Mouse (Mus musculus): ENCODE measurements around the gene Rps18. TPM values are rescaled to one million over a fixed set of nuclear protein-coding genes. Genes with fewer than 3 reads are reported as not detected.
"Not testable (repeated sequence)": the region's sequence is repeated elsewhere in the genome, so short reads cannot be mapped to it uniquely, and the experiment has no call there.

The Rps18 gene
- 701 and 784 TPM in 2 replicates for polyA plus RNA-seq (2015; fragmentation: Nextera tagmentation; extraction: Ambion mirVana)

GRCm38 (mm10) chr17:33955555-33956214, at the start of gene Rps18, which contains the start of gene Vps52:
Gene Rps18 (minus strand): TSS chr17:33956001.
Gene Vps52 (plus strand): TSS chr17:33955812.
- WGBS, result under 1% methylated on average over 50 of the region's 50 CpGs
- peak within 1 kb of the TSS; percentile 86 for H3K4me2 ChIP-seq
- no peaks in the 10 kb centered on the region for H3K27me3 ChIP-seq
- ATAC-seq (ENCODE audit: low FRiP score, low read depth), result peak; percentile 89
- peak within 1 kb of the TSS; percentile 90 for H3K9ac ChIP-seq
- peak within 1 kb of the TSS; percentile 76 for H3K4me3 ChIP-seq
- no peaks in the 10 kb centered on the region for H3K9me3 ChIP-seq
- H3K27ac ChIP-seq (replicated peaks), result peak within 1 kb of the TSS; percentile 94
- H3K4me1 ChIP-seq (replicated peaks), result peaks cover 49% of the 10 kb centered on the region
- H3K36me3 ChIP-seq, result peaks cover 28% of the 10 kb centered on the region

- Histone ChIP-seq H3K9ac (no peak overlapping the region), H3K9me3 (no peaks in the 10 kb centered on the region), H3K4me3 (no peak overlapping the region), H3K27me3 (peaks cover 29% of the 10 kb centered on the region), H3K4me2 (no peak overlapping the region), H3K27ac (replicated peaks) (no peak overlapping the region), H3K4me1 (replicated peaks) (peaks cover 13% of the 10 kb centered on the region), H3K36me3 (no peaks in the 10 kb centered on the region)
- no peak for ATAC-seq (ENCODE audit: low FRiP score, low read depth)
- 3% methylated on average over 5 of the region's 5 CpGs for WGBS
Observed at GRCm38 (mm10) chr17:34003426-34003825, 47.6 kb upstream of the Rps18 start.

GRCm38 (mm10) chr17:34000796-34001195, 45.0 kb upstream of the Rps18 start:
- WGBS, result 54% methylated on average over 2 of the region's 2 CpGs
- H3K4me3 ChIP-seq; H3K4me2 ChIP-seq; H3K9me3 ChIP-seq; H3K27ac ChIP-seq (replicated peaks); H3K9ac ChIP-seq; H3K36me3 ChIP-seq; ATAC-seq (ENCODE audit: low FRiP score, low read depth): not testable (repeated sequence)
- Histone ChIP-seq H3K27me3 (peaks cover 29% of the 10 kb centered on the region), H3K4me1 (replicated peaks) (peaks cover 13% of the 10 kb centered on the region)

GRCm38 (mm10) chr17:34000150-34000537, 44.3 kb upstream of the Rps18 start, which contains the start of gene H2-K1:
Gene H2-K1 (minus strand): TSS chr17:34000347.
- under 1% methylated on average over 30 of the region's 30 CpGs for WGBS
- H3K27ac ChIP-seq (replicated peaks), result no peak within 1 kb of the TSS
- ATAC-seq (ENCODE audit: low FRiP score, low read depth), result peak; percentile 81; the same call in 1 of the 2 replicates

GRCm38 (mm10) chr17:33999341-34000149, 43.7 kb upstream of the Rps18 start:
- peak; percentile 30; the same call in 1 of the 2 replicates for ATAC-seq (ENCODE audit: low FRiP score, low read depth)
- Histone ChIP-seq H3K27ac (replicated peaks) (no peak overlapping the region), H3K9ac (peak overlapping the region; percentile 33), H3K27me3 (peaks cover 29% of the 10 kb centered on the region), H3K36me3 (no peaks in the 10 kb centered on the region), H3K4me1 (replicated peaks) (peaks cover 13% of the 10 kb centered on the region), H3K4me3 (peak overlapping the region; percentile 45), H3K9me3 (no peaks in the 10 kb centered on the region), H3K4me2 (peak overlapping the region; percentile 89)
- WGBS, result 2% methylated on average over 87 of the region's 87 CpGs

More at GRCm38 (mm10) chr17:34000150-34000537, 44.3 kb upstream of the Rps18 start, which contains the start of gene H2-K1:
- Histone ChIP-seq H3K9me3 (no peaks in the 10 kb centered on the region), H3K9ac (peak within 1 kb of the TSS; percentile 33), H3K4me3 (peak within 1 kb of the TSS; percentile 45), H3K27me3 (peaks cover 29% of the 10 kb centered on the region), H3K36me3 (no peaks in the 10 kb centered on the region), H3K4me2 (peak within 1 kb of the TSS; percentile 89), H3K4me1 (replicated peaks) (peaks cover 13% of the 10 kb centered on the region)

GRCm38 (mm10) chr17:33998697-33999096, 42.9 kb upstream of the Rps18 start:
- H3K9ac ChIP-seq; H3K9me3 ChIP-seq; H3K4me3 ChIP-seq; H3K4me2 ChIP-seq; H3K27ac ChIP-seq (replicated peaks); ATAC-seq (ENCODE audit: low FRiP score, low read depth); H3K36me3 ChIP-seq: not testable (repeated sequence)
- Histone ChIP-seq H3K27me3 (peaks cover 29% of the 10 kb centered on the region), H3K4me1 (replicated peaks) (peaks cover 13% of the 10 kb centered on the region)
- 67% methylated on average over 5 of the region's 5 CpGs for WGBS

GRCm38 (mm10) chr17:33997025-33997424, 41.2 kb upstream of the Rps18 start:
- not testable (repeated sequence) for H3K27ac ChIP-seq (replicated peaks); H3K36me3 ChIP-seq; H3K9ac ChIP-seq; ATAC-seq (ENCODE audit: low FRiP score, low read depth); H3K4me2 ChIP-seq; H3K4me3 ChIP-seq; H3K9me3 ChIP-seq
- 98% methylated on average over 2 of the region's 2 CpGs for WGBS
- peaks cover 13% of the 10 kb centered on the region for H3K4me1 ChIP-seq (replicated peaks)
- H3K27me3 ChIP-seq, result peaks cover 28% of the 10 kb centered on the region

- H3K4me1 ChIP-seq (replicated peaks), result peaks cover 13% of the 10 kb centered on the region
- no peak overlapping the region for H3K4me2 ChIP-seq
- no peaks in the 10 kb centered on the region for H3K9me3 ChIP-seq
- 70% methylated on average over 3 of the region's 3 CpGs for WGBS
- H3K36me3 ChIP-seq, result no peaks in the 10 kb centered on the region
- no peak overlapping the region for H3K27ac ChIP-seq (replicated peaks)
- no peak overlapping the region for H3K9ac ChIP-seq
- no peak overlapping the region for H3K4me3 ChIP-seq
- peaks cover 15% of the 10 kb centered on the region for H3K27me3 ChIP-seq
- ATAC-seq (ENCODE audit: low FRiP score, low read depth), result no peak
Observed at GRCm38 (mm10) chr17:33995651-33996050, 39.9 kb upstream of the Rps18 start.

GRCm38 (mm10) chr17:33994959-33995358, 39.2 kb upstream of the Rps18 start:
- H3K36me3 ChIP-seq, result no peaks in the 10 kb centered on the region
- no peak overlapping the region for H3K9ac ChIP-seq
- H3K27ac ChIP-seq (replicated peaks), result no peak overlapping the region
- WGBS, result 88% methylated on average over 8 of the region's 8 CpGs
- H3K4me3 ChIP-seq, result no peak overlapping the region
- H3K9me3 ChIP-seq, result no peaks in the 10 kb centered on the region
- H3K27me3 ChIP-seq, result peaks cover 11% of the 10 kb centered on the region; the same call in 1 of the 2 replicates
- no peak for ATAC-seq (ENCODE audit: low FRiP score, low read depth)
- no peak overlapping the region for H3K4me2 ChIP-seq
- peaks cover 9% of the 10 kb centered on the region for H3K4me1 ChIP-seq (replicated peaks)

GRCm38 (mm10) chr17:33991788-33992664, 36.2 kb upstream of the Rps18 start:
- no peaks in the 10 kb centered on the region for H3K9me3 ChIP-seq
- 0 out of 2 replicates have a peak overlapping the region, but pooled peaks have one; percentile 9 for H3K4me2 ChIP-seq
- 30% methylated on average over 10 of the region's 10 CpGs for WGBS
- no peak overlapping the region for H3K4me3 ChIP-seq
- H3K27ac ChIP-seq (replicated peaks), result no peak overlapping the region
- peak; percentile 48; the same call in 1 of the 2 replicates for ATAC-seq (ENCODE audit: low FRiP score, low read depth)
- H3K36me3 ChIP-seq, result no peaks in the 10 kb centered on the region
- no peaks in the 10 kb centered on the region for H3K27me3 ChIP-seq
- H3K9ac ChIP-seq, result 0 out of 2 replicates have a peak overlapping the region, but pooled peaks have one; percentile 6
- H3K4me1 ChIP-seq (replicated peaks), result no peaks in the 10 kb centered on the region

- Histone ChIP-seq H3K4me3 (peak overlapping the region; percentile 66), H3K4me2 (peak overlapping the region; percentile 70), H3K9ac (peak overlapping the region; percentile 68; the same call in 1 of the 2 replicates), H3K27ac (replicated peaks) (peak overlapping the region; percentile 93), H3K27me3 (peaks cover 28% of the 10 kb centered on the region), H3K4me1 (replicated peaks) (peaks cover 27% of the 10 kb centered on the region)
- H3K36me3 ChIP-seq; H3K9me3 ChIP-seq; ATAC-seq (ENCODE audit: low FRiP score, low read depth): not testable (repeated sequence)
- 9% methylated on average over 8 of the region's 8 CpGs for WGBS
Observed at GRCm38 (mm10) chr17:33982136-33982535, 26.3 kb upstream of the Rps18 start.

All from hindbrain, embryonic 15.5 days (tissue).